Mouse (Mus musculus) kidney, embryonic 16.5 days (tissue): ENCODE data around the gene Pgm3. TPM values are rescaled to one million over a fixed set of nuclear protein-coding genes. Genes with fewer than 3 reads are reported as not detected.

Experiments used
- ATAC-seq: fragments of 200-750 bp; cut with Nextera tagmentation; 2 replicates; pipeline ENCODE4 v1.8.0; 2017; ENCODE audit warnings: moderate TSS enrichment; ENCODE audit not compliant: low FRiP score, low TSS enrichment
- H3K27ac ChIP-seq: fragments of 300-500 bp; sonication (generic); 2 replicates; pipeline ENCODE4 v1.5.1; 2014; ENCODE audit warnings: low read length
- H3K27me3 ChIP-seq: fragments of 300-500 bp; sonication (generic); 2 replicates; pipeline ENCODE4 v1.6.1; 2014; ENCODE audit warnings: low read length, control low read depth, mixed read lengths; ENCODE audit not compliant: insufficient read depth
- H3K36me3 ChIP-seq: fragments of 300-500 bp; sonication (generic); 2 replicates; pipeline ENCODE4 v1.6.1; 2014; ENCODE audit warnings: low read length, control low read depth, mixed read lengths; ENCODE audit not compliant: insufficient read depth
- H3K4me1 ChIP-seq: fragments of 300-500 bp; sonication (generic); 2 replicates; pipeline ENCODE4 v1.6.1; 2014; ENCODE audit warnings: low read length, control low read depth, mixed read lengths; ENCODE audit not compliant: insufficient read depth
- H3K4me2 ChIP-seq: fragments of 300-500 bp; sonication (generic); replicated peaks from 2 replicates; pipeline ENCODE4 v1.6.1; 2014; ENCODE audit warnings: low read depth, low read length
- H3K4me3 ChIP-seq: fragments of 300-500 bp; sonication (generic); 2 replicates; pipeline ENCODE4 v1.5.1; 2014; ENCODE audit warnings: mild to moderate bottlenecking, low read length
- H3K9ac ChIP-seq: fragments of 300-500 bp; sonication (generic); replicated peaks from 2 replicates; pipeline ENCODE4 v1.6.1; 2014; ENCODE audit warnings: low read length
- H3K9me3 ChIP-seq: fragments of 300-500 bp; sonication (generic); 2 replicates; pipeline ENCODE4 v1.6.1; 2016; ENCODE audit warnings: low read length, control low read depth
- WGBS: fragments of 180-500 bp; shearing (Covaris S2); extraction: QIAGEN DNeasy Blood & Tissue Kit; methylation state at CpG from one replicate; pipeline ENCODE4 v1.1.7; 2014; 5-methylcytosine and 5-hydroxymethylcytosine counted together
- polyA plus RNA-seq: library from polyadenylated mRNA; unstranded; fragments of >200 nt; fragmentation: Nextera tagmentation; extraction: Ambion mirVana; gene quantifications from 2 replicates; pipeline ENCODE4 v1.2.1, GENCODE M21; 2015

Gene Pgm3
- polyA plus RNA-seq, 1 experiment from 2014 or later, result 42.7 TPM

GRCm38 (mm10) chr9:86592676-86593668 lies 21.3 kb upstream of the Pgm3 start:
- WGBS, result 80% methylated on average over 19 of the region's 19 CpGs
- H3K27me3 ChIP-seq, result no peaks in the 10 kb centered on the region

GRCm38 (mm10) chr9:86587019-86587795 lies 15.6 kb upstream of the Pgm3 start:
- H3K4me2 ChIP-seq, result no peak overlapping the region
- H3K27me3 ChIP-seq, result no peaks in the 10 kb centered on the region
- H3K9ac ChIP-seq, result no peak overlapping the region
- H3K27ac ChIP-seq, result no peak overlapping the region
- no peaks in the 10 kb centered on the region for H3K36me3 ChIP-seq
- H3K9me3 ChIP-seq, result no peaks in the 10 kb centered on the region
- 88% methylated on average over 11 of the region's 11 CpGs for WGBS
- ATAC-seq, result no peak
- no peaks in the 10 kb centered on the region for H3K4me1 ChIP-seq
- H3K4me3 ChIP-seq, result no peak overlapping the region

More at GRCm38 (mm10) chr9:86592676-86593668, 21.3 kb upstream of the Pgm3 start:
- ATAC-seq, result no peak
- Histone ChIP-seq H3K9ac (no peak overlapping the region), H3K27ac (no peak overlapping the region), H3K4me2 (no peak overlapping the region), H3K4me3 (no peak overlapping the region), H3K4me1 (no peaks in the 10 kb centered on the region), H3K36me3 (no peaks in the 10 kb centered on the region), H3K9me3 (no peaks in the 10 kb centered on the region)

- Histone ChIP-seq H3K9ac (no peak overlapping the region), H3K9me3 (no peaks in the 10 kb centered on the region), H3K4me2 (no peak overlapping the region), H3K36me3 (no peaks in the 10 kb centered on the region), H3K4me1 (no peaks in the 10 kb centered on the region), H3K27me3 (no peaks in the 10 kb centered on the region), H3K4me3 (no peak overlapping the region), H3K27ac (no peak overlapping the region)
- ATAC-seq, result peak; percentile 63; the same call in 1 of the 2 replicates
- WGBS, result 61% methylated on average over 3 of the region's 3 CpGs
These were observed 12.1 kb upstream of the Pgm3 start for GRCm38 (mm10) chr9:86583740-86584139.

- no peak overlapping the region for H3K27ac ChIP-seq
These were observed 8.0 kb upstream of the Pgm3 start for GRCm38 (mm10) chr9:86579657-86580056.

GRCm38 (mm10) chr9:86575178-86575577 lies 3.5 kb upstream of the Pgm3 start:
- H3K4me3 ChIP-seq, result no peak overlapping the region
- no peak overlapping the region for H3K27ac ChIP-seq
- H3K36me3 ChIP-seq, result no peaks in the 10 kb centered on the region
- H3K4me2 ChIP-seq, result no peak overlapping the region
- ATAC-seq, result no peak
- 89% methylated on average over 6 of the region's 6 CpGs for WGBS
- peaks cover 8% of the 10 kb centered on the region for H3K4me1 ChIP-seq
- no peak overlapping the region for H3K9ac ChIP-seq
- no peaks in the 10 kb centered on the region for H3K27me3 ChIP-seq
- H3K9me3 ChIP-seq, result 0 out of 2 replicates have a peak, but pooled peaks cover 2% of the 10 kb centered on the region

More at GRCm38 (mm10) chr9:86579657-86580056, 8.0 kb upstream of the Pgm3 start:
- ATAC-seq, result no peak
- Histone ChIP-seq H3K9ac (no peak overlapping the region), H3K36me3 (no peaks in the 10 kb centered on the region), H3K4me2 (no peak overlapping the region), H3K27me3 (no peaks in the 10 kb centered on the region), H3K4me3 (no peak overlapping the region), H3K4me1 (no peaks in the 10 kb centered on the region), H3K9me3 (0 out of 2 replicates have a peak, but pooled peaks cover 2% of the 10 kb centered on the region)
- WGBS, result 75% methylated on average over 10 of the region's 10 CpGs

GRCm38 (mm10) chr9:86573616-86574303 lies 2.1 kb upstream of the Pgm3 start:
- peaks cover 6% of the 10 kb centered on the region; the same call in 1 of the 2 replicates for H3K36me3 ChIP-seq
- H3K9me3 ChIP-seq, result 0 out of 2 replicates have a peak, but pooled peaks cover 2% of the 10 kb centered on the region
- peaks cover 9% of the 10 kb centered on the region for H3K4me1 ChIP-seq
- no peak overlapping the region for H3K4me3 ChIP-seq
- ATAC-seq, result no peak
- H3K9ac ChIP-seq, result no peak overlapping the region
- H3K4me2 ChIP-seq, result no peak overlapping the region
- no peak overlapping the region for H3K27ac ChIP-seq
- WGBS, result 71% methylated on average over 20 of the region's 20 CpGs
- H3K27me3 ChIP-seq, result no peaks in the 10 kb centered on the region

GRCm38 (mm10) chr9:86572636-86573291 lies 1.1 kb upstream of the Pgm3 start:
- ATAC-seq, result no peak
- Histone ChIP-seq H3K27ac (no peak overlapping the region), H3K4me2 (peak overlapping the region; percentile 93), H3K9me3 (no peaks in the 10 kb centered on the region), H3K36me3 (peaks cover 7% of the 10 kb centered on the region; the same call in 1 of the 2 replicates), H3K4me3 (peak overlapping the region; percentile 87), H3K4me1 (peaks cover 9% of the 10 kb centered on the region), H3K27me3 (no peaks in the 10 kb centered on the region), H3K9ac (peak overlapping the region; percentile 70; the same call in 1 of the 2 replicates)
- WGBS, result 8% methylated on average over 13 of the region's 13 CpGs

- H3K4me3 ChIP-seq, result peak overlapping the region; percentile 87
- H3K4me2 ChIP-seq, result peak overlapping the region; percentile 93
- H3K9me3 ChIP-seq, result no peaks in the 10 kb centered on the region
- peaks cover 9% of the 10 kb centered on the region for H3K4me1 ChIP-seq
- H3K27ac ChIP-seq, result no peak overlapping the region
- H3K9ac ChIP-seq, result peak overlapping the region; percentile 70
- 1% methylated on average over 25 of the region's 25 CpGs for WGBS
- ATAC-seq, result no peak
- H3K36me3 ChIP-seq, result peaks cover 7% of the 10 kb centered on the region; the same call in 1 of the 2 replicates
- H3K27me3 ChIP-seq, result no peaks in the 10 kb centered on the region
These were observed 554 bp upstream of the Pgm3 start for GRCm38 (mm10) chr9:86572196-86572595.

GRCm38 (mm10) chr9:86570946-86571345 lies 696 bp downstream of the Pgm3 start:
- peak overlapping the region; percentile 93 for H3K4me2 ChIP-seq
- 0 out of 2 replicates have a peak, but pooled peaks have one; percentile 17 for ATAC-seq
- 7% methylated on average over 8 of the region's 8 CpGs for WGBS
- no peaks in the 10 kb centered on the region for H3K27me3 ChIP-seq
- peak overlapping the region; percentile 87 for H3K4me3 ChIP-seq
- peaks cover 9% of the 10 kb centered on the region for H3K4me1 ChIP-seq
- peaks cover 11% of the 10 kb centered on the region; the same call in 1 of the 2 replicates for H3K36me3 ChIP-seq
- H3K9ac ChIP-seq, result peak overlapping the region; percentile 84
- H3K27ac ChIP-seq, result no peak overlapping the region
- H3K9me3 ChIP-seq, result no peaks in the 10 kb centered on the region
